Mouse (Mus musculus): Measurements from ENCODE around the gene Naa25.

- TF ChIP-seq POLR2A (IDR thresholded peaks at IDR 0.05; ENCODE audit: low read depth, low read length) (no peak), CTCF (conservative IDR thresholded peaks at IDR 0.05; ENCODE audit: insufficient read depth, insufficient read length, low read depth, low read length) (no peak)
Observed at GRCm38 (mm10) chr5:121476040-121476439, 78.3 kb downstream of the Naa25 start.

All from kidney, adult 2 months (tissue).